Mouse (Mus musculus) cerebellum, postnatal 10 days (tissue): ENCODE results near the gene Dnmbp.
"Not testable (repeated sequence)": the region's sequence is repeated elsewhere in the genome, so short reads cannot be mapped to it uniquely, and the experiment has no call there.

Source experiments
- DNase-seq, 2 experiments: peaks; one replicate each; pipeline ENCODE4 v3.0.0; 2021; ENCODE audit warnings: mixed read lengths in 2 of 2

Dnmbp gene

DNA sequence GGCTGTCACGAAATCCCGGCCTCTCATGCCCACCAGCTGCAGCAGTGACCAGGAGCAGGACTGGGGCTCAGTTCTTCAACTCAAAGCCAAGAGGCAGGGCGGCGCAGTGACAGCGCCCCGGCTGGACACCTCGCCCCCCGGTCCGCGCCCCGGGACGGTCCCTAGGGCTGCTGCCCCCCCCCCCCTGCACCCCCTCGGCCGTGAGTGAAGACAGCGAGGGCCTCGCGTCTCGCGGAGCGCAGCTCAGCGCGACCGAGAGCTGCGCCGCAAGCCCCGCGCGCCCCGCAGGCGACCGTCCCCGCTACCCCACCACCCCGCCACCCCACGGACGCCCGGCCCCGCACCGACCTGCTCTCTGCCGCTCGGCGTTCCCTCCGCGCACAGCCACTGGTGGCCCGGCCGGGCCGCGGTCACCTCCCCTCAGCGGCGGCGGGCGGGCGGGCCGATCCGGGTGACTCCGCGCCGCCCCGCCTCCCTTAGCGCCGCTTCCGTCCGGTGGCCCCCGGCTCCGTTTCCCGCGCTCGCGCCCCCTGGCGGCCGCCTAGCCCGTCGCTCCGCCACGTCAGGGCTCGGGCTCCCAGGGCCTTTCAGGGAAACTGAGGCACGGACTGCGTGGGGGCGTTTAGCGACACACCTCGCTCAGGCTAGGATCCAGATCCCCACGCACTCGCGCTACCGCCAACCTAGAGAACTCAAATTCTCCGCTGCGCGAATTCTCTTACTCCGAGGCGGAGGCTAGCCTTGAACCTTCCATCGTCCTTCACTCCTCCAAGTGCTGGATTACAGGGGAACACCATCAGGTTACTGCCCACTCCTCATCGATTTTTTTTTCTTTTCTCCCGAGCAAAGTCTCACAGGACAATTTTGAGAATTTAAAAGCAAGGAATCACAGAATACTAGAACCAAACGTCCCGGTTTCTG is at the start of gene Dnmbp:
Dnmbp (minus strand) TSS at position 423 of the 921 bp plus-strand sequence.
- DNase-seq = peak; percentile 95

DNA sequence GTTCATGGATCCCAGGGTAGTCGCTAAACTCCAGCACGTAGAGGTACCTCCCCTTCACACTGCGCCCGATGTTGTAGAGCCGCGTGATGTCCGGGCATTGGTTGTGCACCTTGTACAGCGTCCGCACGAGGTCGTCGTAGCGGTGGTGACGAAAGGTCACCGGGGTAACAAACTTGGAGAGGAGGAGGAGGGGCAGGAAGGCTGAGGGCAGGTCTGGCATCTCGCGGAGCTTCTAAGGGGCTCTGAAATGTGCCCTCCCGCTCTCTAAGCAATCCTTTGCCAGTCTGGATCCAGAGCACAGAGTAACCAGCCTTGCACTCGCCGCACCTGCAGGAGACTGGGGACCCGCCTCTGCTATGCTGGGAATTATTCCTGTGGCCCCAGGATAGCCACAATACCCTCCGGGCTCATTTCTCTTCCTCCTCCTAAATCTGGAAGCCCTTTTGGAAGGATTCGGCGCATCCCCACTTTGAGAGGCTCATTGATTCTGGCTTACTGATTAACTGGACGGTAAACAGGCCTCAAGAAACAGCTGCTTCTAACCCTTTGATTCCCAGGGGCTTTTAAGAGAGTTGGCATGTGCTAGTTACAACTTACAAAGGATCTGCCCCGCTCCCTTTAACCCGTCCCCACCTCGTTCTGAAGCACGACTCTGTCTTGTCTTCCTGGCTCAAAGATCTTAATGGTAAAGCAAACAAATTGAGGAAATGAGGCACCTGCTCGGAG is 46.2 kb upstream of the Dnmbp start, which contains the start of gene Cpn1:
Cpn1 (minus strand) TSS at position 488 of the 726 bp plus-strand sequence.
- DNase-seq = no peak

DNA sequence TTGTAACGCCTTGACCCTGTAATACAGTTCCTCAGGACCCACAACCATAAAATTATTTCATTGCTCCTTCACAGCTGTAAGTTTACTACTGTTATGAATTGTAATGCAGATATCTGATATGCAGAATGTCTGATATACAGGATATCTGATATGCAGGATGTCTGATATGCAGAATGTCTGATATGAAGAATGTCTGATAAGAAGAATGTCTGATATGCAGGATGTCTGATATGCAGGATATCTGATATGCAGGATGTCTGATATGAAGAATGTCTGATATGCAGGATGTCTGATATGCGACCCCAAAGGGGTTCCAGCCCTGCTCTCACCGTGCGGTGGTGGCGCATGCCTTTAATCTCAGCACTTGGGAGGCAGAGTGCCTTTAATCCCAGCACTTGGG is 42.0 kb upstream of the Dnmbp start:
- DNase-seq = no peak

DNA sequence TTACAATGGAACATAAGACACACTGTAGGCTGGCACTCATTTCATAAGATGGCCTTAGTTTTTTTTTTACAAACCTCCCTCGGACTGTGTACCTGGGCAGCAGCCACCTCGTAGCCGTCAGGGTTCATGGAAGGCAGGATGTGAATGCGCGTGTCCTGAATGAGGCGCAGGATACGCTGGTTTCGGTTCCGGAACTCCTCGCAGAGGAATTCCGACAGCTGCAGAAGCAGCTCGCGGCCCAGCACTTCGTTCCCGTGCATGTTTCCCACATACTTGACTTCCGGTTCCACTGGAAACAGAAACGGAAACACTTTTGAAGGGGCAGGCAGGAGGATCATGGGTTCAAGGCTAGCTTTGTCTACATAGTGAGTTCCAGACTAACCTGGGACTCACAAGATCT is 40.7 kb upstream of the Dnmbp start:
- no peak for DNase-seq

DNA sequence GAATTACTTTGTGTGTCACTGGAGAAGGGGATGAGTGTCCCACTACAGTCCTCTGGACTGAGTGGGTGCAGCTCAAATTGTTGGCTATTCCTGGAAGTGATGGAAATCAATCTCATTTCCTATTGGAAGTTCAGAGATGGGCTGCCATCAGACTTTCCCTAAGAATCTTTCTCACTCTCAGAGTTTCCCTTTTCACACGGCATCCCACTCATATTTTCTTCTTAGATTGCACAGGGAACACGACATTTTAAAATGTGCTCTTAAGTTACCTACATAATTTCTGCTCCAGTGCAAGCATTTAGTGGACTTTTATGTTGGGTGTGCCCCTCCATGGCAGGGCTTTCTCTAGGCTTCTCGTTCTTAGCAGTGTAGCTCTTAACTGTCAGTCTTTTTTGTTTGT is 37.8 kb upstream of the Dnmbp start:
- no peak for DNase-seq

DNA sequence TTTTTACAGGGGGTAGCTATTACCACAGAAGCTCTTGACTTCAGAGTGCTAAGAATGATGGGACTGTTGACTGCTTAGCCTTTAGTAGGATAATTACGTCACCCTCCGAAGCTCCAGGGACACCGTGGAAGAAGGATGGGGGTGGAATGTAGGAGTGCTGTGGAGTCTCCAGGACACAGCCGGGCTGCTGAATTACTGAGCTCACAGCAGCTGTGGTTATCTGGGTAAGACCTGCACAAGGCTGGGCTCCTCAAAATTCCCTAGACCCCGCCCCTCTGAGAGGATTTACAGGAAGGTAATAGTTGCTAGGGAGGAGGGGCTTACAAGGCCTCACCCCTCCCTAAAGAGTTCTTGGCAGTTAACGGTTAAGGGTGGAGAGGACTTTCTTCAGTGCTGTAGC is 36.7 kb upstream of the Dnmbp start:
- no peak for DNase-seq

DNA sequence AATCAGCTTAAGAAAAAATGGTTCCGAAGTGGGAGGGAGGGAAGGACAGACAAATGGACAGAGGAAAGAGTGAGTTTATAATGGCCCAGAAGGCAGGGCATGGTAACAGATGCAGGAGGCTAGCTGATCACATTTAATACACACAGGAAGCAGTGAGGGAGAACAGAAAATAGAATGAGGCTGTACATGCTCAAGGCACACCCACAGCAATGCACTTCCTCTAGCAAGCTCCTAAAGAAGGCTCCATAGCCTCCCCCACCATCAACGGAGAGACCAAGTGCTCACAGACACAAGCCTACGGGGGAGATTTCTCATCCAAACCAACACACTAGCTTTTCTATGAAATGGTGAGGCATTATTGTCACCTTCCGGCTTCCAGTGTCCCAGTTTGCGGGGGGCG is 34.2 kb upstream of the Dnmbp start:
- DNase-seq = no peak

DNA sequence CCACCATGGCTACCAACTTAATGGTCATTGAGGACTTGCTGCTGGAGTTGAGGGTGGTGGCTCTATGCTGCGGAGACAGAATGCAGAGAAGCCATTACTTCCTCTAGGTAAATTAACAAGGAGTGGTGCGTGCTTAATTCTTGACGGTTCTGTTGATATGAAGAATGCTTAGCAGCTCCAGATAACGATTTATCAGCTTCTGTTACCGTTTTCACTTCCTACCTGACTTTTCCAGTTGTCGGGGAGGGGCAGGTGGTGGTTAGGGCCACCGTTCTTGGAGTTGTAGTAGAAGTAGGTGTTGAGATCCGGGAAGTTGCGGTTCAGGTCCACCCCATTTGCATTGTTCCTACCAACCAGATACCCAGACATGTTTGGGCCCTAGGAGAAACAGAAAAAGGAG is 33.7 kb upstream of the Dnmbp start:
- no peak for DNase-seq

DNA sequence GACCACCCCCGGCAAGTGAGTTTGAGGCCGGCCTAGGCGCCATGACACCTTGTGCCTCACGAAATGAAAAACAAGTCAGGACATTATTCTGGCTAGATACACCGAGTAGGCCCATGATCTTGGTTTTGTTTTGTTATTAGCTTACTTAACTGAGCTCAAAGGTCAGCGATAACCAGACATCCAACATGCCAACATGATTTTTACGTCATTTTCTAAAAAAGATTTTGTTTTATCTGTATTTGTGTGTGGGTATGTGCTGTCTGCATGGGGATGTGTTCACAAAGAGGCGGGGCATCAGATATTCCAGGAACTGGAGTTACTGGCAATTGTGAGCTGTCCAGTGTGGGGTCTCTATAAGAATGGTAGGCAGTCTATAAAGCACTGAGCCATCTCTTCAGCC is 32.1 kb upstream of the Dnmbp start:
- DNase-seq = no peak

DNA sequence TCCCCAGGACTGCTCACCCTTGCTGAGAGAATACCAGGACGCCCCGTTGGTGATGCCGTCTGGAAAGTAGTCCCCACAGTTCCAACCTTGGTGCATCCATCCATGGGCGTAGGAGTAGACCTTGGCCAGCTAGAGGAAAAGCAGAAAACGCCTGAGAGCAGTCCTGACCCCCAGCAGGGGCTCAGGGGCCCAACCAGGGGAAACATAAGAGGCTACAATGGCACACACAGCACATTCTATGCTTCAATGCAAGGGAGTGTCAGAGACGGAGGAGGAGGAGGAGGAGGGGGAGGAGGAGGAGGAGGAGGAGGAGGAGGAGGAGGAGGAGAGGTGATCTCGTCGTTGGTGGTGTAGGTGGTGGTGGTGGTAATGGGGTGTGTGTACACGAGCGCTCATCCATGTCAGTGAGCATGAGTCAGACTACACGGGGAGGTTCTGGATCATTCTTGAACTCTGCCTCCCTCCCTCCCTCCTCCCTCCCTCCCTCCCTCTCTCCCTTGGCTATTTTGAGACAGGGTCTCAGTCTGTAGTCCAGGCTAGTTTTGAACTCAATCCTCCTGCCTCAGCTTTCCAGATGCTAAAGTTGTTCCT is 28.5 kb upstream of the Dnmbp start:
- no peak for DNase-seq

DNA sequence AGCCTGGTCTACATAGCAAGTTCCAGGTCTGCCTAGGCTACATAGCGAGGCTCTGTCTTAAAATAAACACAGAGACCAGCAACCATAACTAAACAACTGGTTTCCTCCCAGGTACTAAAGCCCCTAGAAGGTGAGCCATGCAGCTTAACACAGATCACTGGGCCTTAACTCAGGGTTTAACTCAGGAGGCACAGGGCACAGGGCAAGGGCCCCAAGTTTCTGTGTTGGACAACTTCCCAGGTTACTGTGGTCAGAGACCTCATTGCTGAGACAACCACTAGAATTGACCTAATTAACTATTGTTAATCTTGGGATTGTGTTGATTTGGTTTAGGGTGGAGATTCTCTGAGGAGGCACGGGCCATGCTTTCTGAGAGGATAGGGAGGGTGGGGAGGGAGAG is 26.5 kb upstream of the Dnmbp start:
- no peak for DNase-seq

DNA sequence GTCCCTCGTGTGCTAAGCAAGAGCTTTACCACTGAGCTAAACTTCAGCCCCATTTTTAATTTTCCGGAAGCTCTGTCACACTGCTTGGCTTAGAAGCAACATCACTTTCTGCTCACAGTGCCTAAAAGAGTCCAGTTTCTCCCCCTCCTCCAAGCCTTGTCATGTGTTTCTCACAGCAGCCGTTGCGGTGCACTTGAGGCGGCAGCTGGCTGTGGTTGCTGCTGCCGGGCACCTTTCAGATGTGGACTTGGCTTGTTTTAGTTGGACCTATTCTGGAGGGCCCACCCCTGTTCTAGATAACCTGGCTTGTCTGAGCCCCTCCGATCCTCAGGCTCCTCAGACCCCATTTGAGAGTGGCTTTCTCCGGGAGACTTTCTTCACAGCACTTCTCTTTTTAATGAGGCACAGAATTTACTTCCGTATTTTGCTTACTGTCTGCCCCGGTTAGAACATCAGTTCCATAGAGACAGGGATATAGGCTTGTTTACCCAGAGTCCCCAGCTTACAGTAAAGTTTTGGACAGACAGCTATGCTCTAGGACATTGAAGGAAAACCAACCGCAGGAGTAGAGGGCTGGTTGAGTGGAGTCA is 25.6 kb upstream of the Dnmbp start:
- DNase-seq = no peak

DNA sequence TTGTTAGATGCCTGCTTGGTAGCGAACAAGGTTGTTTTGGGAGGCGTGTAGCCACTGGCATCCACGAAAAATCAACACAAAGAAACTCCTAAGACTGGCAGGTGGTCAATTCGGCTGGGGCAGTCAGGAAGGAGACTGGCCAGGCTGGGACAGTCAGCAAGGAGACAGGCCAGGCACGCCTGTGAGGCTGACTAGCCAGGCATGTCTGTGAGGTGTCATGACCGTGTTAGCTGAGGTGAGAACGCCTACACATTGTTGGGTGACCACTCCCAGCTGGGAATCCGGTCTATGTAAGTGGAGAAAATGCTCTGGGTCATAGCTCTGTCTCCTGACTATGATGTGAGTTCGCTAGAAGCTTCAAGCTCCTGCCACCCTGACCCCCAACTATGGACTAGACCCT is 22.8 kb upstream of the Dnmbp start:
- no peak for DNase-seq

DNA sequence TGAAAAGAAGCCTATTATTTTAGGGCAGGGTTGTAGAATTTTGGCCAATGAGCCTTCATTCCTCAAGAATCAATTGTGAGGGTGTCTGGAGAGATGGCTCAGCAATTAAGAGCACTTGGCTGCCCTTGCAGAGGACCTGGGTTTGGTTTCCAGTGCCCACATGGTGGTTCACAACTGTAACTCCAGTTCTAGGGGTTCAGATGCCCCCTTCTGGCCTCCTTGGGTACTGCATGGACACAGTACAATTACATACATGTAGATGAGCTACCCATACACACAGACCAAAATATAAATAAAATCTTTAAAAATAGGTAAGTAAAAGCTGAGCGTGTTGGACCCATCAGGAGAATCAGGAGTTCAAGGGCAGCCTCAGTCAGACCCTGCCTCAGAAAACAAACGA is 21.2 kb upstream of the Dnmbp start:
- no peak for DNase-seq

DNA sequence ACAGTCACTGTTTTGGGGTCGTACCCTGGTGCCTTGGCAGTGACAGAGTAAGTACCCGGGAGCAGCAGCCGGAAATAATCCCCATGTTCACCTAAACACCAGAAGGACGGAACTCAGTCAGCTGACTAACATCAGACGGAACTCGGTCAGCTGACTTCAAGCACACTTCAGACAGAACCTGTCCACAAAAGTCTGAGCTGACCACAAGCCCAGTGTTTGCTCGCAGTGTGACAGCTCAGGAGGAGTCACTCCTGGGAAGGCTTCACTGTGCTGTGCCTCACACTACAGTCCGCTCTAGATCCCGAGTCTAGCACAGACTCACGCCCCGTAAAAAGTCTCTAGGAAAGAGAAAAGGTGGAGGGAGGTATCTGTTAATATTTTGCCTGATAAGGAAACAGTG is 20.0 kb upstream of the Dnmbp start:
- no peak for DNase-seq

DNA sequence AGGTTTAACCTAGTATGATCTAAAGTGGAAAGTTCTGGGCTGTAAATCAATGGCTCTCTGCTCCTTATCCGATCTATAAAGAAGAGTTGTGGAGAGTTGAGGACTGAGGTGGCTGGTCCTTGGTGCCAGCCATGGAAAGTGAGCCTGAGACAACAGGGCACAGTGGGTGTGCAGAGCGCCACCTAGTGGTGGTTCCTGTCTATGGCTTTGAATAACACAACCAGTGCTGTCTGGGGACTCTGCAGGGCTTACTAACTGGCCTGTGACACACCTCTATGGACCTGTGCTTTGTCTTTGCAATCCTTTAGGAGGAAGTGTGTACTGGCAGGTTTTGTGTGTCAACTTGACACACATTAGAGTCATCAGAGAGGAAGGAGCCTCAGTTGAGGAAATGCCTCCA is 19.2 kb upstream of the Dnmbp start:
- DNase-seq = peak; percentile 76 to 78

DNA sequence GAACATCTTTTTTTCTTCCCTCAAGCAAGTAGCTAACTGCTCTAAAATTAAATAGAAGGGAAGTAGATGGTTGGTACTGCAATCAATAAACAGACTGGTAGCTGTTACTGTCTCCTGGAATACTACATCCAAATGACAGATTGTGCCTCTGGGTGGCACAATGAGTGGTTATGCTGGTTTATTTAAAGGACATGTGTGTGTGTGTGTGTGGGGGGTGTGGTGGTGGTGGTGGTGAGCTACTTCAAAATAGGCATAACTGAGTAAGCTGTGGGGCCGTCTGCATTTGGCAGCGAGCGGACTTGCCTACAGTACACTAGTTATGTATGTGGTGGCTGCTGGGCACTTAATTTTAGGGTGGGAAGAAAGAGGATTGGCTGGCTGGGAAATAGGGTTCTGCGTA is 17.9 kb upstream of the Dnmbp start:
- DNase-seq = peak in 1 of 2 experiments; percentile 17

DNA sequence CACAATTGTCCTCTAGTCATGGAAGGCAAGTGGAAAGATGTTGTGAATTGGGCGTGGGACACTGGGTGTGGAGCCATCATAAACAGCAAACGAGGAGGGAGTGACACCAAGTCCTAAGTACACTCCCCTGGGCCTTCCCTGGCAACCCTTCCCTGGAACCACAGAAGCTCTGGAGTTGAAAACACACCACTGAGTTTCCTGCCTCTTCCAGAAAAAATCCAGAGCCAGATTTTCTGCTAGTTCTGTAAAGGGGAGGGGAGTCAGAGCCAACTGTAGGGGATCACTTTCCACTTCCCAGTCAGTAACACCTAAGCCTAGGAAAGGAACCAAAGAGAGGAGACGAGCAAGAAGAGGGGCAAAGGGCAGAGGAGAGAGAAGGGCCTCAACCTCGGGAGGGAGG is 17.4 kb upstream of the Dnmbp start:
- DNase-seq = peak; percentile 19 to 27

DNA sequence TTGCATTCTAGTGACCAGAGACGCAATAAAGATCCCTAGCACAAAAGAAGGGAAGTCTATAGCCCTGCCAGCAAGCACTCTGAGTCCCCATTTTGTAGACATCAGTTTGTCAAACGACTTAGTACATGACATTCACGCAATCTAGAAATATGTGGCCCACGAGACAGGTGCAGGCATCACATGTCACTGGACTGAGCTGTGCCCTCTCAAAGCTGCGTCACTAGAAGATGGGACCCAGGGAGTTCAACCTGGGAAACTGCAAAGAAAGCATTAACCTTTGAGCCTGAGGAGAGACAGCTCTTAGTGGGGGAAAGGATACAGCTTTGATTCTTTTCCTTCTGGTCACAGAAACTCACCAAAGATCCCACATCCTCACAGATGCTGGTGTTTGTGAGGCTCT is 15.3 kb upstream of the Dnmbp start:
- no peak for DNase-seq

DNA sequence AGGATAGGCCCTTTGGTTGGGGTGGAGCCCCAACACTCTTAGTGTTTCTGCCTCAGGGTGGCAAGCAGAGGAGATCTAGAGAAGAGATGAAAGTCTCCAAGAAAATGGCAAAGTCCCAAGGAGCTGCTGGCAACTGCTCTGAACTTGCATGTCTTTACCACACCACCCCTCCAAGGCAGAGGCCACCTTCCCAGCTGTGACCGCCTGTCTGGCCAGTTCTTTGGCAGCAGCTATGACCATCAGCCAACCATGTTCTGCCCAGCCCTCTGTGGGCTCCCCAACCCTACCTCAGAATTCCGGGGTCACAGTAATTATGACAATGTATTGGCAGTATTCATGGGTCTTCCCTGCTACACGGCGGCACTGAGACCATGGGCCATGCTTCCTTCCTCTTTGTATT is 14.9 kb upstream of the Dnmbp start:
- DNase-seq = no peak

DNA sequence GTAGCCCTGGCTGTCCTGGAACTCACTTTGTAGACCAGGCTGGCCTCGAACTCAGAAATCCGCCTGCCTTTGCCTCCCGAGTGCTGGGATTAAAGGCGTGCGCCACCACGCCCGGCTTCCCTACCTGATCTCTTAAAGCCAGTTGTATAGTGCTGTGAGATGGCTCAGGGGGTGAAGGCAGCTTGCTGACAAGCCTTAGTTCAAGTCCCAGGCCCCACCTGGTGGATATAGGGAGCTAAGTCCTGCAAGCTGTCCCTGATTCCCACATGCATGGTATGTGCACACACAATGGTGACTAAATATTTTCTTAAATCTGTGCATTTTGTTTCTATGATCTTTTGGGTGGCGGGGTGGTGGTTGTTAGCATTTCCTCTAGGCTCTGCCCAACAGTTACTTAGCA is 12.9 kb upstream of the Dnmbp start:
- DNase-seq = not testable (repeated sequence)

DNA sequence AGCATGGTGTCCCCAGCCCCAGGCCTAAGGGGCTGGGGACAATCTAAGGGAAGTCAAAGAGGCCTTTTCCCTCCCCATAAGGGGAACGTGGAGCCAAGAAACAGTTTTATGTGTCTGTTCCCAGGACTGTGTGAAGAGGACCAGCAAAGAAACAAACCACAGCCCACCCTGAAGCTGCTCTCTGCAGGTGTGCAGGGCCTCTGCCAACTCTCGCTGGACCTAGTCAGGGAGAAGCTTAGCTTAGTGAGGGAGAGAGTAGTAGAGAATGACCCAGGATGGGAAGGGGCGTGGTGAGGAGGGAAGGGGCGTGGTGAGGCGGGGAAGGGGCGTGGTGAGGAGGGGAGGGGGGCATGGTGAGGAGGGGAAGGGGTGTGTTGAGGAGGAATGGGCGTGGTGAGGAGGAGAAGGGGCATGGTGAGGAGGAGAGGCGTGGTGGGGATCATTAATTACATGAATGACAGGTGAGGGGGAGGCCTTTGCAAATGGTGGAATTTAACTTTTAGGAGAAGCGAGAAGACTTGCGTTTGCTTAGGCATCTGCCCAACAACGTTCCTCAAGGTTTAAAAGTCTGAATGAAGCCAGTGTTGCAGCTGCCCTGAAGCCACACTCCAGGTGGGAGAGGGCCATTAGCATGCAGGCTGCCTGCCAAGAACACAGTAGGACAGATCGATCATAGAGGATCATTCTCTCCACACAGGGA is 9.3 kb upstream of the Dnmbp start:
- peak; percentile 28 to 42 for DNase-seq

DNA sequence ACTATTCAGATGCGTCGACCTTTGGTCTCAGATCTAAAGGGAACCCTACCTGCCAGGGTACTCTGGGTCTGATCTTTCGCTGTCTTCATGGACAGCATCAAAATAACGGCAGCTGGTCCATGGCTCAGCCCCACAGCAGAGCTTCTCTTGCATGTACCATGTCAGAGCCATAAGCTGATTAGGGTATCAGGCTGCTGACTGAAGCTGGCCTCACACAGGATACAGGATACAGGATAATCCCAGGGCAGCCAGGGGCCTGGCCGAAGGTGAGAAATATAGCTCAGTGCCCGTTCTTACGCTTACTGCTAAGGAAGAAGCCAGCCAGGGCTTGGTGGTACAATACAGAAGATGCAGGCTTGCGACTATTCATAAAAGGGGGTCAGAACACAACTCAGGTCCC is 4.6 kb upstream of the Dnmbp start:
- no peak for DNase-seq
